Mouse (Mus musculus) heart, embryonic 16.5 days (tissue): ENCODE results near the gene Smarcd2. TPM values are rescaled to one million over a fixed set of nuclear protein-coding genes. Genes with fewer than 3 reads are reported as not detected.
"Not testable (repeated sequence)": the region's sequence is repeated elsewhere in the genome, so short reads cannot be mapped to it uniquely, and the experiment has no call there.

Experiments
- ATAC-seq: fragments of 200-750 bp; cut with Nextera tagmentation; replicated peaks from 2 replicates; pipeline ENCODE4 v1.8.0; 2017; ENCODE audit warnings: moderate number of reproducible peaks; ENCODE audit not compliant: insufficient read depth, low FRiP score; ENCODE audit errors: extremely low read depth
- H3K27ac ChIP-seq: fragments of 300-500 bp; sonication (generic); 2 replicates; pipeline ENCODE4 v1.5.1; 2014; ENCODE audit warnings: mild to moderate bottlenecking, low read length, control low read depth, moderate library complexity
- H3K27me3 ChIP-seq: fragments of 300-500 bp; sonication (generic); 2 replicates; pipeline ENCODE4 v1.6.1; 2014; ENCODE audit warnings: low read length, mixed read lengths; ENCODE audit not compliant: control insufficient read depth, insufficient read depth
- H3K36me3 ChIP-seq: fragments of 300-500 bp; sonication (generic); 2 replicates; pipeline ENCODE4 v1.6.1; 2014; ENCODE audit not compliant: control insufficient read depth, insufficient read depth
- H3K4me1 ChIP-seq: fragments of 300-500 bp; sonication (generic); 2 replicates; pipeline ENCODE4 v1.6.1; 2014; ENCODE audit warnings: low read length, mixed read lengths; ENCODE audit not compliant: control insufficient read depth, insufficient read depth
- H3K4me2 ChIP-seq: fragments of 300-500 bp; sonication (generic); 2 replicates; pipeline ENCODE4 v1.6.1; 2014; ENCODE audit warnings: low read depth, mild to moderate bottlenecking, control low read depth, low read length
- H3K4me3 ChIP-seq: fragments of 300-500 bp; sonication (generic); 2 replicates; pipeline ENCODE4 v1.5.1; 2014; ENCODE audit warnings: mild to moderate bottlenecking, control low read depth, low read length
- H3K9ac ChIP-seq: fragments of 300-500 bp; sonication (generic); 2 replicates; pipeline ENCODE4 v1.6.1; 2014; ENCODE audit warnings: low read length, control low read depth
- H3K9me3 ChIP-seq: fragments of 300-500 bp; sonication (generic); replicated peaks from 2 replicates; pipeline ENCODE4 v1.6.1; 2016; ENCODE audit warnings: low read length; ENCODE audit not compliant: control insufficient read depth
- WGBS: fragments of 180-500 bp; shearing (Covaris S2); extraction: QIAGEN DNeasy Blood & Tissue Kit; methylation state at CpG from one replicate; pipeline ENCODE4 v1.1.7; 2014; 5-methylcytosine and 5-hydroxymethylcytosine counted together
- polyA plus RNA-seq: library from polyadenylated mRNA; unstranded; fragments of >200 nt; fragmentation: Nextera tagmentation; extraction: Ambion mirVana; gene quantifications from 2 replicates; pipeline ENCODE4 v1.2.1, GENCODE M21; 2015

The Smarcd2 gene
- polyA plus RNA-seq, 1 experiment from 2014 or later: 27.1 TPM

DNA sequence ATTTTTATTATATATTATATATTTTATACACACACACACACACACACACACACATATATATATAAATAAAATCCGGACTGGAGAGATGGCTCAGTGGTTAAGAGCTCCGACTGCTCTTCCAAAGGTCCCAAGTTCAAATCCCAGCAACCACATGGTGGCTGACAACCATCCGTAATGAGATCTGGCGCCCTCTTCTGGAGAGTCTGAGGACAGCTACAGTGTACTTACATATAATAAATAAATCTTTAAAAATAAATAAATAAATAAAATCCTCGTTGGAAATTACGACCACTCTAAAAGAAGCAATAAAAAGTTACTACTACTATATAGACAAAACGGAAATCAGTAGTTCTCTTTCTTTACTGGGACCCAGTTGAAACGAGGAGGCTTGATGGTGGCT lies 38.8 kb downstream of the Smarcd2 start:
- H3K36me3 ChIP-seq: peaks cover 50% of the 10 kb centered on the region
- not testable (repeated sequence) for H3K4me3 ChIP-seq, ATAC-seq

GRCm38 (mm10) chr11:106220603-106221002 lies 52.2 kb downstream of the Smarcd2 start:
- ATAC-seq: no peak
- H3K4me3 ChIP-seq: no peak overlapping the region
- 92% methylated on average over 3 of the region's 3 CpGs for WGBS

More for the DNA sequence above, 38.8 kb downstream of the Smarcd2 start:
- not testable (repeated sequence) for H3K4me1 ChIP-seq, H3K9me3 ChIP-seq, H3K27ac ChIP-seq, H3K27me3 ChIP-seq, H3K9ac ChIP-seq, H3K4me2 ChIP-seq
- WGBS: 84% methylated on average over 8 of the region's 8 CpGs

GRCm38 (mm10) chr11:106216730-106217490 lies 55.9 kb downstream of the Smarcd2 start, which contains the start of gene Ddx42:
TSS of gene Ddx42 (plus strand) at chr11:106216926.
- H3K27me3 ChIP-seq: no peaks in the 10 kb centered on the region
- peak within 1 kb of the TSS; percentile 82 for H3K4me2 ChIP-seq
- H3K9ac ChIP-seq: peak within 1 kb of the TSS; percentile 99
- peaks cover 1% of the 10 kb centered on the region for H3K36me3 ChIP-seq
- peak within 1 kb of the TSS; percentile 99 for H3K4me3 ChIP-seq
- peak; percentile 89 for ATAC-seq
- under 1% methylated on average over 70 of the region's 70 CpGs for WGBS
- H3K27ac ChIP-seq: peak within 1 kb of the TSS; percentile 98
- H3K9me3 ChIP-seq: no peaks in the 10 kb centered on the region
- peaks cover 33% of the 10 kb centered on the region for H3K4me1 ChIP-seq

More at GRCm38 (mm10) chr11:106220603-106221002, 52.2 kb downstream of the Smarcd2 start:
- no peak overlapping the region for H3K4me2 ChIP-seq
- H3K36me3 ChIP-seq: peaks cover 8% of the 10 kb centered on the region
- H3K27ac ChIP-seq: no peak overlapping the region
- no peak overlapping the region for H3K9ac ChIP-seq
- peaks cover 13% of the 10 kb centered on the region for H3K4me1 ChIP-seq
- no peaks in the 10 kb centered on the region for H3K27me3 ChIP-seq
- no peaks in the 10 kb centered on the region for H3K9me3 ChIP-seq

GRCm38 (mm10) chr11:106215927-106216729 lies 56.6 kb downstream of the Smarcd2 start, which contains the start of gene Ccdc47:
TSS of gene Ccdc47 (minus strand) at chr11:106216344.
- Histone ChIP-seq H3K4me2 (peak within 1 kb of the TSS; percentile 82), H3K9me3 (no peaks in the 10 kb centered on the region), H3K36me3 (peaks cover 8% of the 10 kb centered on the region), H3K9ac (peak within 1 kb of the TSS; percentile 99), H3K4me1 (peaks cover 33% of the 10 kb centered on the region), H3K27me3 (no peaks in the 10 kb centered on the region), H3K27ac (peak within 1 kb of the TSS; percentile 98), H3K4me3 (peak within 1 kb of the TSS; percentile 99)
- ATAC-seq: peak; percentile 97
- under 1% methylated on average over 46 of the region's 46 CpGs for WGBS

- Histone ChIP-seq H3K9me3 (no peaks in the 10 kb centered on the region), H3K4me3 (peak overlapping the region; percentile 99), H3K27ac (peak overlapping the region; percentile 98), H3K27me3 (no peaks in the 10 kb centered on the region), H3K36me3 (peaks cover 14% of the 10 kb centered on the region), H3K9ac (peak overlapping the region; percentile 82), H3K4me1 (peaks cover 33% of the 10 kb centered on the region), H3K4me2 (peak overlapping the region; percentile 82)
- 19% methylated on average over 7 of the region's 7 CpGs for WGBS
- ATAC-seq: no peak
Observed at GRCm38 (mm10) chr11:106215450-106215859, 57.3 kb downstream of the Smarcd2 start.

DNA sequence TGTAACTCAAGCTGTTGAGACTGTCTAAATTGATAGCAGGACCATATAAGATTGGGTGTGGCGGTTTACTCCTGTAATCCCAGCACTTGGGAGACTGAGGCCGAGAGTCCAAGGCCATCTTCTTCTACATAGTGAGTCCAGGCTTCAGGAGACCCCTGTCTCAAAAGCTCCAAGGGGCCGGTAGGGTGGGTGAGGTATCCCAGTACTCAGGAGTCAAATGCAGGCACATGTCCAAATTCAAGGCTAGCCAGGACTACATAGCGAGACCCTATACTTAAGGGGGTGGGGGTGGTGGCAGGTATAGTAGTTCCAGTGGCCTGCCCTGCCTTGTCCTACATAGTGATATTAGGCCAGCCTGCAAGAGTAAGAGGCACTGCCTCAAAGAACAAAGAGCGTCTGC lies 57.9 kb downstream of the Smarcd2 start:
- peaks cover 33% of the 10 kb centered on the region for H3K4me1 ChIP-seq
- H3K9ac ChIP-seq: peak overlapping the region; percentile 82
- no peak overlapping the region for H3K27ac ChIP-seq
- no peak for ATAC-seq
- H3K4me2 ChIP-seq: peak overlapping the region; percentile 82
- peak overlapping the region; percentile 99; the same call in 1 of the 2 replicates for H3K4me3 ChIP-seq
- H3K36me3 ChIP-seq: peaks cover 19% of the 10 kb centered on the region
- no peaks in the 10 kb centered on the region for H3K27me3 ChIP-seq
- 90% methylated on average over 5 of the region's 5 CpGs for WGBS
- H3K9me3 ChIP-seq: no peaks in the 10 kb centered on the region

Other genes starting within 250 kb of the Smarcd2 start
- 44.6 and 47.2 TPM in 2 replicates for gene Dcaf7, start 236.1 kb downstream of the Smarcd2 start, polyA plus RNA-seq
- gene Taco1, start 206.9 kb downstream of the Smarcd2 start, polyA plus RNA-seq: 13.0 and 15.6 TPM in 2 replicates
- gene Map3k3, start 188.4 kb downstream of the Smarcd2 start, polyA plus RNA-seq: 17.6 and 21.7 TPM in 2 replicates
- gene Gm10840, start 112.1 kb downstream of the Smarcd2 start, polyA plus RNA-seq: not detected in 2 replicates
- gene Limd2, start 112.1 kb downstream of the Smarcd2 start, polyA plus RNA-seq: 95.5 and 107 TPM in 2 replicates
- 17.5 and 21.9 TPM in 2 replicates for gene Strada, start 70.8 kb downstream of the Smarcd2 start, polyA plus RNA-seq
- 101 and 110 TPM in 2 replicates for gene Ccdc47, start 56.6 kb downstream of the Smarcd2 start, polyA plus RNA-seq
- 46.5 and 47.2 TPM in 2 replicates for gene Ddx42, start 56.0 kb downstream of the Smarcd2 start, polyA plus RNA-seq
- 34.0 and 38.7 TPM in 2 replicates for gene Ftsj3, start 16.9 kb downstream of the Smarcd2 start, polyA plus RNA-seq
- gene Psmc5, start 16.8 kb downstream of the Smarcd2 start, polyA plus RNA-seq: 217 and 221 TPM in 2 replicates
- gene Tcam1, start 3.7 kb upstream of the Smarcd2 start, polyA plus RNA-seq: 0.05 and 0.07 TPM in 2 replicates
- gene Gh, start 28.9 kb upstream of the Smarcd2 start, polyA plus RNA-seq: not detected in 2 replicates
- gene Cd79b, start 41.8 kb upstream of the Smarcd2 start, polyA plus RNA-seq: 3.5 and 3.6 TPM in 2 replicates
- 0.09 and 0.36 TPM in 2 replicates for gene Scn4a, start 80.3 kb upstream of the Smarcd2 start, polyA plus RNA-seq
- 1.00 and 1.0 TPM in 2 replicates for gene Prr29, start 92.5 kb upstream of the Smarcd2 start, polyA plus RNA-seq
- gene Icam2, start 115.1 kb upstream of the Smarcd2 start, polyA plus RNA-seq: 107 and 109 TPM in 2 replicates
- 4.7 and 5.3 TPM in 2 replicates for gene Ern1, start 214.9 kb upstream of the Smarcd2 start, polyA plus RNA-seq